Mouse (Mus musculus) layer of hippocampus, adult 9-10 months (tissue): Measurements from ENCODE around the gene Gm45234.

Source experiments
- DNase-seq: peaks from one replicate; pipeline ENCODE4 v3.0.0; 2022; ENCODE audit warnings: low spot score

Gm45234 gene

DNA sequence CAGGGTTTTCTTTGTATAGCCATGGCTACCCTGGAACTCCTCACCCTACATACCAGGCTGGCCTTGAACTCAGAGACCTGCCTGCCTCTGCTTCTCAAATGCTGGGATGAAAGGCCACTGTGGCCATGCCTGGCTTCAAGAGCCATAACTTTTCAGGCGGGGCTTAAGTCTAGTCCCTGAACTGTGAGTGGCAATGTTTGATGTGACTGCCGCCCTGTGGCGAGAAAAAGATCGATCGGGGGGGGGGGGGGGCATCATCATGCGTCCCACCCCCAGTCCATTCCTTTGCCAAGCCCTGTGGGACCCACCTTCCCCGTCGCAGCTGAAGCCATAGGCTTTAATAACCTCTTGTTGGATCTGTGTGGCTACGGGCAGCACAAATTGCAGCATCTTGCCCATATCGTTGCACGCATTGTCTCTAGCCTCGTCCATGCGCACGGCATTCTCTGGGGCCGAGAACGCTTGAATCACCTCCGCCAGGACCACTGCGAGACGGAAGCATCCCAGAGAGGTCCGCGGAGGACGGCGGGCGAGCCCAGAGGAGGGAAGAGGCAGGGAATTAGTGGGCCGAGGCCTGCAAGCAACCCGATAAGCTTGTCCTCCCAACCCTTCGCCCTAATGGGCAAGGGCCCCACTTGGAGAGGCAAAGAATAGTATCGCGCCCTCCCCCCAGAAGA is 15.5 kb downstream of the Gm45234 start:
- no peak for DNase-seq

GRCm38 (mm10) chr6:124739231-124739796 is 16.5 kb downstream of the Gm45234 start:
- DNase-seq: no peak

DNA sequence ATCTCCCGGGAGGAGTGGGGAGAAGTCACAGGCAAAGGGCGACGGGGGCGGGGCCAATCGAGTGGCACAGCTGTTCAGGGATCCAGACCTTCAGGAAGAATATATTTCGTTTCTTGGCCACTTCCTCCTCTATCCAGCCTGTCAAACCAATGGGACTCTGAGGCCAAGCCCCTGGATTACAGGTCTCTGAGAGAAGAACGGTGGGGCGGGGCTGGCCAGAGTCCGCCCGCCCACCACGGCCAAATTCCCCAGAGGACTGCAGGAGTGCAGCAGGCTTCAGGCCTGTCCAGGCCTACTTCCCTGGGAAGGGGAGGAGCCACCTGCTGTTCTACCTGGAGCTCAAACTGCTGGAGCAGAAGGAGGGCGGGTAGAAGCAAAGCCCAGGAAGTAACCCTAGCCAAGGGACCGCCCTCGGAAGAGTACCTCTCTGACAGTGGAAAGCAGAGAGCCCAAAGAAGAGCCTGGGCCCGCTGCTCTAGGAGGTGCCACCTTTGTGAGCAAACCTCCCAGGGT is 17.3 kb downstream of the Gm45234 start, which contains the start of gene Ptpn6:
Gene Ptpn6, minus strand, starts transcription at position 204 of the 513 bp plus-strand sequence.
- DNase-seq: no peak

GRCm38 (mm10) chr6:124737040-124737439 is 18.8 kb downstream of the Gm45234 start:
- no peak for DNase-seq

DNA sequence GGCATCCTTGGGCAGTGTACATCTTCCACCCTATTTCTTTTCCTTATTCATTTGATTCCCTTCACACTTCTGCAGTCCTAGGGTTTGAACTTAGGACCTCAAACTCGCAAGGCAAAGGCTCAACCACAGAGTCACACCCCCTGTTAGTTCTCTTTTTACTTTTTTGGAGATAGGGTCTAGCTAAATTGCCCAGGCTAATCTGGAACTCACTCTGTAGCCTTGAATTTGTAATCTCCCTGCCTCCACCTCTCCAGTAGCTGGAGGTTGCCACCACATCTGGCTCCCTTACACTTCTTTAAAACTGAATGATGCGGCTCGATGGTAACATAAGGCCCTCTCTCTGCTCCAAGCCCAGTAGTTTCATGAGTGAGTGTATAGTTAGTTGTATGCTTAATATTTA is 21.4 kb downstream of the Gm45234 start:
- no peak for DNase-seq

DNA sequence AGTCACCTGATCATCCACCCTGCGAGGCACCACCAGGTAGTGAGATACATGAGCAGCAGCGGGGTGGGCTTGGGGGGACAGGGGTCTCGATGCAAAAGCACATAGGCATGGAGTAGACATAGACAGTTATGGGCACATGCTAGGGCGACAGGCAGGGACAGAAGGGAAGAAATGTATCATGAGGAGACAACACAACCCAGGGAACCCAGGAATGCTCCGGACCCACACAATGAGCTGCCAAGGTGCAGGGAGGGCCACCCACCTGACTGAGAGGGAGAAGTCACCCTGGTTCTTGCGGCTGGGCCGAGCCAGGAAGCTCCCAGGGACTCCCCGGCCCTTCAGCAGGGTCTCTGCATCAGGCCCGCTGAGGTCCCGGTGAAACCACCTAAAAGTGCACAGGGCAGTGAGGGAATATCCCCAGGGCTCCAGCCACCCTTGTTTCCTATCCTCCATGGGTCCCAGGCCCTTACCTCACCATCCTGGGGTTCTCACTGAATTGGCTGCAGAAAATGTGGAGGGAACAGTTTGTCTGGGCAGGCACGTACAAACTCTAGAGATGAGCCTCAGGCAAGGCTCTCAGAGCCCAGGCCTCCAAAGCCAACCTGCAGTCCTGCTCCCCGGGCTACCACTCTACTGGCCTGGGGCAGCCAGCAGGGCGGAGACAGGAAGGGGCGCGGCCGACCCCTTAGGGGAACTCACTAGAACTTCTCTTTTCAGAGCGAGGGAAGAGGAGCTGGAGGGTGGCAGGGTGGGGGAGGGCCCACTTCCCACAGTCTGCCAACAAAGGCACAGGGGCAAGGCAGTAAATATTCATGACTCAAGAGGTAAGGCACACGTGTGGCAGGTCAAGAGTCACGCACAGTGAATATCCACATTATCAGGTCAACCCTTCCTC is 23.1 kb downstream of the Gm45234 start:
- no peak for DNase-seq

DNA sequence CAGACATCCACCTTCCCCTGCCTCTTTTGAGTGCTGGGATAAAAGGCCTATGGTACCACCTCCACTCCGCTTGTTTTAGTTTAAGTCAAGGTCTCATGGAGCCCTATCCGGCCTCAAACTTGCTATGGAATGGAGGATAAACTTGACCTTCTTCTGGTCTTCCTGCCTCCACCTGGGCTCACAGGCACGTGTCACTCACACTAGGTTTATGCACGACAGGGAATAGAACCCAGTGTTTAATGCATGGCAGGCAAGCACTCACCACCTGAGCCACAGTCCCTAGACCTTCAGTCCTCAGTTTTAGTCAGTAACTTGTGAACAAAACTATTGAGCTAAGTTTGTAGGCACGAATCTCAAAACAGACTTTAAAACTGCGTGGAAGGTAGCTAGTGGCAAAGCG is 24.8 kb downstream of the Gm45234 start:
- DNase-seq: no peak

- no peak for DNase-seq
Observed at GRCm38 (mm10) chr6:124729850-124730705, 25.7 kb downstream of the Gm45234 start.

GRCm38 (mm10) chr6:124728621-124729020 is 27.2 kb downstream of the Gm45234 start:
- no peak for DNase-seq

DNA sequence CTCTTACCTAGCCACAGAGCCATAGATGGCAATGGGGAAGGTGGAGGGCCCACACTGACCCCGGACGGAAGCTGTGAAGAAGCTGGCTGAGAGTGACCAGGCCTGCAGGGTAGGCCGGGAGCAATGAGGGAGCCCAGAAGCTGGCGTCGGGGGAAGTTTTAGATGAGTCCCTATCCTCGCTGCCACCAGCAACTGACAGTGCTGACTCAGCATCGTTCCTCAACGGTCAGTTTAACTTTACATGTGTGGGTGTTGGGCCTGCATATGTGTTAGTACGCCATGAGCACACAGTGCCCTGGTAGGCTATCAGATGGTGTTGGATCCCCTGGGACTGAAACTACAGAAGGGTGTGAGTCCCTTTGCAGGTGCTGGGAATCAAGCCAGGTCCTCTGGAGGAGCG is 31.3 kb downstream of the Gm45234 start:
- DNase-seq: no peak

DNA sequence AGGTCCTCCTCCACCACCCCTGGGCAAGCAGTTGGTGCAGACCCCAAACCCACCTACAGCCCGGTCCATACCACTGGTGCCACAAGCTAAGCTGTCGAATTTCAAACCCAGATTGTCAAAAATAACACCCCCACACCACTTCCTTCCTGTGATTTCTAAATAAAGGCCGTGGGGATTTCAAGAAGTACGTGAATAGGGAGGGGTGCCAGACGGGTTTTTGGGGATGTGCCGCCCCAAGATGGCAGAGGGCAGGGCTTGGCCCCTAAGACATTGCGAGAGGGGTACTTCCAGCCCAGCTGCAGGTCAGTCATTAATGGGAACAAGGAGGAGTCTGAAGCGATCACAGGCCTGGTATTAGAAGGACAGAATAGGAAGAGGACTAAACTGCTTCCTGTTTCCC is 32.3 kb downstream of the Gm45234 start:
- DNase-seq: no peak

GRCm38 (mm10) chr6:124722876-124723473 is 32.8 kb downstream of the Gm45234 start:
- no peak for DNase-seq

- no peak for DNase-seq
Observed at GRCm38 (mm10) chr6:124720904-124721303, 34.9 kb downstream of the Gm45234 start.

GRCm38 (mm10) chr6:124719354-124719978 is 36.4 kb downstream of the Gm45234 start:
- DNase-seq: no peak

DNA sequence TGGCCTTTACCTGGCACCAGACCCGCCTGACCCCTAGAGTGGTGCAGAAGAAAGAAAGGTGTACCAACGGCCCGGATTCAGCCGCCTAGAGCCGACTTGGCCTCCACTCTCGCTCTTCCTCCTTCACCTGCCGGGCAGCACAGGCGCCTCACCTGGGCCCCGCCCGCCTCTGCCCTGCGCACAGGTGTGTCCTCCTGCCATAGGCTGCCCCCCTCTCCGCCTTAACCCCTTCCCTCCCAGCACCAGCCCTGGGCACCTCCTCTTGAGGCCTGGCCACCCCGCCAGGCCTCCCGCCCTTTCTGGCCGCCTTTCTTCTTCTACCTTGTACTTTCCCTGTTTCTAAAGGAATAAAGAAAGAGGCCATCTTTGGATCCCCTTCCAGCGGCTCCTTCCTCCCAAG is 37.1 kb downstream of the Gm45234 start:
- no peak for DNase-seq

DNA sequence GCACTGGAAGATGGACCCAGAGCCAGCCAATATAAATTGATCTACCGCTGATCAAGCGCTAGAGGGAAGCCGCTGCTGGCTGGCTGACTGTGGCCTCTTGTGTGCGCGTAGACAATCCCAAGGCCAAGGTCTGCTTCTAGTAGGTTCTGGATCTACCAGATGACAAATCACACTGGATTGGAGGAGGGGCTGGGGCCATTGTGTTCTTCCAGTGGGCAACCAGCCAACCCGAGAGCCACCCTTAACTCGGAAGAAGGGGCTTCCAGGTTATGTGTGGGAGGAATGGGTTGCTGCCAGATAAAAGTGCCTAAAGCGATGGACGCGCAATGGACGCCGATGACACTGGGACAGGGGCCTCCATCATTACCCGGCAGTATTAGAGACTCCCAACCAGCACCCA is 37.9 kb downstream of the Gm45234 start:
- no peak for DNase-seq

- no peak for DNase-seq
Observed at GRCm38 (mm10) chr6:124716864-124717490, 38.8 kb downstream of the Gm45234 start.

GRCm38 (mm10) chr6:124712918-124713317 is 42.9 kb downstream of the Gm45234 start:
- no peak for DNase-seq

GRCm38 (mm10) chr6:124711824-124712782 is 43.7 kb downstream of the Gm45234 start, which contains the start of the genes Emg1 and Phb2:
Emg1 (minus strand) TSS chr6:124712178.
Phb2 (plus strand) TSS chr6:124712336.
- DNase-seq: peak; percentile 92
